Mouse (Mus musculus) liver, embryonic 14.5 days (tissue): ENCODE data around the gene Ptgir. TPM values are rescaled to one million over a fixed set of nuclear protein-coding genes. Genes with fewer than 3 reads are reported as not detected.
A peak's percentile ranks its signal among the peaks of the same experiment; 100 is the strongest.

Experiments used
- ATAC-seq: fragments of 200-750 bp; cut with Nextera tagmentation; 2 replicates; pipeline ENCODE4 v1.8.0; 2017; ENCODE audit warnings: moderate number of reproducible peaks, mild to moderate bottlenecking, moderate library complexity; ENCODE audit not compliant: insufficient read depth
- DNase-seq, 3 experiments: peaks; one replicate each; pipeline ENCODE4 v3.0.0-alpha.2; 2012 to 2013; ENCODE audit warnings: low read depth in 3 of 3, low spot score in 3 of 3
- H3K27ac ChIP-seq: fragments of 300-500 bp; sonication (generic); 2 replicates; pipeline ENCODE4 v1.5.1; 2014; ENCODE audit warnings: moderate library complexity, mild to moderate bottlenecking, control low read depth, inconsistent platforms
- H3K27me3 ChIP-seq: fragments of 300-500 bp; sonication (generic); 2 replicates; pipeline ENCODE4 v1.6.1; 2014; ENCODE audit warnings: mild to moderate bottlenecking, low read length, moderate library complexity; ENCODE audit not compliant: control insufficient read depth, insufficient read depth
- H3K36me3 ChIP-seq: fragments of 300-500 bp; sonication (generic); replicated peaks from 2 replicates; pipeline ENCODE4 v1.6.1; 2014; ENCODE audit warnings: low read depth; ENCODE audit not compliant: control insufficient read depth, insufficient read depth
- H3K4me1 ChIP-seq, 2 experiments: fragments of 200-500 bp in 1 of 2; fragments of 300-500 bp in 1 of 2; sonication (generic) in 1 of 2; replicated peaks; 2 replicates each; pipeline ENCODE4 v1.6.1; 2012 to 2014; ENCODE audit warnings: antibody characterized with exemption in 1 of 2, inconsistent platforms in 1 of 2, low read length in 1 of 2; ENCODE audit not compliant: control insufficient read depth in 2 of 2, insufficient read depth in 2 of 2
- H3K4me2 ChIP-seq: fragments of 300-500 bp; sonication (generic); 2 replicates; pipeline ENCODE4 v1.6.1; 2014; ENCODE audit warnings: low read depth, mild to moderate bottlenecking, control low read depth, moderate library complexity
- H3K4me3 ChIP-seq, 2 experiments: fragments of 200-500 bp in 1 of 2; fragments of 300-500 bp in 1 of 2; sonication (generic) in 1 of 2; 2 replicates each; pipeline ENCODE4 v1.5.1; 2012 to 2014; ENCODE audit warnings: low read depth in 2 of 2, low read length in 2 of 2, mild to moderate bottlenecking in 2 of 2, control low read depth in 1 of 2, inconsistent platforms in 1 of 2, moderate library complexity in 1 of 2; ENCODE audit not compliant: insufficient read depth in 1 of 2
- H3K9ac ChIP-seq: fragments of 300-500 bp; sonication (generic); replicated peaks from 2 replicates; pipeline ENCODE4 v1.6.1; 2014; ENCODE audit warnings: mild to moderate bottlenecking, control low read depth, moderate library complexity
- H3K9me3 ChIP-seq: fragments of 300-500 bp; sonication (generic); 2 replicates; pipeline ENCODE4 v1.6.1; 2016; ENCODE audit warnings: low read length, mixed read lengths; ENCODE audit not compliant: control insufficient read depth
- CTCF ChIP-seq: IDR thresholded peaks from 2 replicates; pipeline ENCODE4 v1.5.1; 2016; ENCODE audit warnings: antibody characterized with exemption, low read depth, control low read depth
- EP300 ChIP-seq: IDR thresholded peaks from 2 replicates; pipeline ENCODE4 v1.6.1; 2016; ENCODE audit warnings: antibody characterized with exemption, low read depth
- WGBS: fragments of 180-500 bp; shearing (Covaris S2); extraction: QIAGEN DNeasy Blood & Tissue Kit; methylation state at CpG from one replicate; pipeline ENCODE4 v1.1.7; 2014; ENCODE audit not compliant: insufficient replicate concordance; 5-methylcytosine and 5-hydroxymethylcytosine counted together
- polyA plus RNA-seq, 2 experiments: library from polyadenylated mRNA; depleted of rRNA in 1 of 2; stranded (reverse) in 1 of 2; unstranded in 1 of 2; fragments of >200 nt; fragmentation: Nextera tagmentation in 1 of 2; extraction: Ambion mirVana in 1 of 2; gene quantifications; 2 replicates each; pipeline versions ENCODE4 v1.2.1 to v1.2.3; 2012 to 2014

The Ptgir gene
- polyA plus RNA-seq, 2 experiments, result 0.87 to 0.88 TPM

- H3K4me2 ChIP-seq, result peak overlapping the region; percentile 68
- H3K9me3 ChIP-seq, result no peaks in the 10 kb centered on the region
- H3K36me3 ChIP-seq, result peaks cover 28% of the 10 kb centered on the region
- DNase-seq, result no peak
- H3K4me1 ChIP-seq, result peaks cover 17 to 32% of the 10 kb centered on the region in 2 experiments
- ATAC-seq, result no peak
- H3K27me3 ChIP-seq, result no peaks in the 10 kb centered on the region
- no peak overlapping the region for H3K27ac ChIP-seq
- TF ChIP-seq CTCF (no peak), EP300 (no peak)
- peak overlapping the region; percentile 25; the same call in 1 of the 2 replicates for H3K9ac ChIP-seq
- H3K4me3 ChIP-seq, result peak overlapping the region in 1 of 2 experiments; percentile 92; a peak in 1 of 4 replicates
- WGBS, result 71% methylated on average over 21 of the region's 21 CpGs
Observed at GRCm38 (mm10) chr7:16920818-16921791, 14.8 kb downstream of the Ptgir start.

DNA sequence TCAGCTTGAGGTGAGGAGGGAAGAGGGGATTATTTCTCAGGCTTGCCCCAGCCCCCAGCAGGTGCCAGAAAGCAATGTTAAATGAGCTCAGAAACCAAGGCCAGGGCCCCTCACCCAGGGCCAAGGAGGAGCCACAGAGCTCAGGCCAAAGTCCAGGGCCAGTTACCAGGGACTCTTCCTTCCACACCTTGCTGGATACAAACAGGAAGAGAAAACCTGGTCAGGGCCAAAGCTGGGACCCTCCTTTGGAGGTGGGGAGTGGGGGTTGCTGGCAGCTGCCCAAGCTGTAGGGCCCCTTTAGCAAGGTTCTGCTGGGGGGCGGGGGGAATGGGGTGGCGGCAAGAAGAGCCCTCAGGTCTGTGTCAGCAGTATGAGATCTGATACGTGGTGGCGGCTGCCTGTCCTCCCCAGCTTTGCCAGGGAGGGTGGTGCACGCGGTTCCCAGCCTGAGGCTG, 15.6 kb downstream of the Ptgir start:
- WGBS, result 14% methylated on average over 6 of the region's 6 CpGs
- ATAC-seq (no peak), DNase-seq (no peak)
- Histone ChIP-seq H3K4me1 (peaks cover 17 to 32% of the 10 kb centered on the region in 2 experiments), H3K27ac (no peak overlapping the region), H3K4me3 (peak overlapping the region in 1 of 2 experiments; percentile 92; a peak in 2 of 4 replicates), H3K9me3 (no peaks in the 10 kb centered on the region), H3K27me3 (no peaks in the 10 kb centered on the region), H3K4me2 (peak overlapping the region; percentile 68), H3K9ac (peak overlapping the region; percentile 97), H3K36me3 (peaks cover 20% of the 10 kb centered on the region)
- no peak for TF ChIP-seq EP300
- no peak for TF ChIP-seq CTCF

- DNase-seq (peak in 1 of 3 experiments; percentile 40), ATAC-seq (no peak)
- peak overlapping the region; percentile 97 for H3K9ac ChIP-seq
- H3K9me3 ChIP-seq, result no peaks in the 10 kb centered on the region
- WGBS, result 34% methylated on average over 10 of the region's 10 CpGs
- H3K4me2 ChIP-seq, result peak overlapping the region; percentile 68
- peak overlapping the region; percentile 84 to 92 for H3K4me3 ChIP-seq
- peaks cover 17 to 32% of the 10 kb centered on the region in 2 experiments for H3K4me1 ChIP-seq
- TF ChIP-seq CTCF (no peak), EP300 (no peak)
- no peaks in the 10 kb centered on the region for H3K27me3 ChIP-seq
- H3K27ac ChIP-seq, result peak overlapping the region; percentile 79; the same call in 1 of the 2 replicates
- peaks cover 15% of the 10 kb centered on the region for H3K36me3 ChIP-seq
Observed at GRCm38 (mm10) chr7:16922360-16922973, 16.2 kb downstream of the Ptgir start.

GRCm38 (mm10) chr7:16923283-16924036, 17.2 kb downstream of the Ptgir start:
- H3K9me3 ChIP-seq, result no peaks in the 10 kb centered on the region
- under 1% methylated on average over 54 of the region's 57 CpGs for WGBS
- H3K9ac ChIP-seq, result peak overlapping the region; percentile 97
- no peaks in the 10 kb centered on the region for H3K27me3 ChIP-seq
- ATAC-seq (no peak), DNase-seq (no peak)
- H3K36me3 ChIP-seq, result peaks cover 5% of the 10 kb centered on the region
- TF ChIP-seq CTCF (no peak), EP300 (no peak)
- peak overlapping the region; percentile 79 for H3K27ac ChIP-seq
- peaks cover 17 to 32% of the 10 kb centered on the region in 2 experiments for H3K4me1 ChIP-seq
- H3K4me2 ChIP-seq, result peak overlapping the region; percentile 68
- H3K4me3 ChIP-seq, result peak overlapping the region; percentile 84 to 92
